Mouse (Mus musculus) liver, embryonic 15.5 days (tissue): Measurements from ENCODE around the gene Mbd5. TPM values are rescaled to one million over a fixed set of nuclear protein-coding genes. Genes with fewer than 3 reads are reported as not detected.

ENCODE experiments used
- ATAC-seq: fragments of 200-750 bp; cut with Nextera tagmentation; 2 replicates; pipeline ENCODE4 v1.8.0; 2017; ENCODE audit warnings: moderate number of reproducible peaks, mild to moderate bottlenecking, moderate library complexity; ENCODE audit not compliant: insufficient read depth
- H3K27ac ChIP-seq: fragments of 300-500 bp; sonication (generic); replicated peaks from 2 replicates; pipeline ENCODE4 v1.5.1; 2015; ENCODE audit warnings: mild to moderate bottlenecking, inconsistent platforms
- H3K27me3 ChIP-seq: fragments of 300-500 bp; sonication (generic); 2 replicates; pipeline ENCODE4 v1.6.1; 2015; ENCODE audit warnings: mild to moderate bottlenecking, inconsistent platforms
- H3K36me3 ChIP-seq: fragments of 300-500 bp; sonication (generic); replicated peaks from 2 replicates; pipeline ENCODE4 v1.6.1; 2015; ENCODE audit warnings: moderate library complexity, mild to moderate bottlenecking, inconsistent platforms
- H3K4me1 ChIP-seq: fragments of 300-500 bp; sonication (generic); replicated peaks from 2 replicates; pipeline ENCODE4 v1.6.1; 2015; ENCODE audit warnings: inconsistent platforms
- H3K4me2 ChIP-seq: fragments of 300-500 bp; sonication (generic); 2 replicates; pipeline ENCODE4 v1.6.1; 2015; ENCODE audit warnings: moderate library complexity, mild to moderate bottlenecking, inconsistent platforms
- H3K4me3 ChIP-seq: fragments of 300-500 bp; sonication (generic); replicated peaks from 2 replicates; pipeline ENCODE4 v1.5.1; 2015; ENCODE audit warnings: mild to moderate bottlenecking, inconsistent platforms
- H3K9ac ChIP-seq: fragments of 300-500 bp; sonication (generic); 2 replicates; pipeline ENCODE4 v1.6.1; 2015; ENCODE audit warnings: moderate library complexity, mild to moderate bottlenecking, inconsistent platforms
- H3K9me3 ChIP-seq: fragments of 300-500 bp; sonication (generic); replicated peaks from 2 replicates; pipeline ENCODE4 v1.6.1; 2016; ENCODE audit warnings: inconsistent platforms
- WGBS: fragments of 180-500 bp; shearing (Covaris S2); methylation state at CpG from one replicate; pipeline ENCODE4 v1.1.7; 2015; ENCODE audit warnings: mixed read lengths; ENCODE audit not compliant: insufficient replicate concordance; 5-methylcytosine and 5-hydroxymethylcytosine counted together
- polyA plus RNA-seq: library from polyadenylated mRNA; unstranded; fragments of >200 nt; fragmentation: Nextera tagmentation; extraction: Ambion mirVana; gene quantifications from 2 replicates; pipeline ENCODE4 v1.2.1, GENCODE M21; 2015

Mbd5 gene
- polyA plus RNA-seq, 1 experiment from 2014 or later, result 5.6 TPM

GRCm38 (mm10) chr2:49264092-49264491, 314.8 kb downstream of the Mbd5 start:
- 49% methylated on average over 2 of the region's 2 CpGs for WGBS
- Histone ChIP-seq H3K36me3 (no peaks in the 10 kb centered on the region), H3K9ac (no peak overlapping the region), H3K27me3 (no peaks in the 10 kb centered on the region), H3K27ac (no peak overlapping the region), H3K4me2 (no peak overlapping the region), H3K4me3 (no peak overlapping the region), H3K4me1 (no peaks in the 10 kb centered on the region), H3K9me3 (no peaks in the 10 kb centered on the region)
- no peak for ATAC-seq

- H3K4me3 ChIP-seq, result no peak overlapping the region
- WGBS, result 55% methylated on average over 11 of the region's 11 CpGs
- no peak overlapping the region for H3K4me2 ChIP-seq
- H3K4me1 ChIP-seq, result no peaks in the 10 kb centered on the region
- no peak overlapping the region for H3K9ac ChIP-seq
- H3K27me3 ChIP-seq, result no peaks in the 10 kb centered on the region
- no peaks in the 10 kb centered on the region for H3K9me3 ChIP-seq
- H3K27ac ChIP-seq, result no peak overlapping the region
- no peak for ATAC-seq
- no peaks in the 10 kb centered on the region for H3K36me3 ChIP-seq
These were observed 323.1 kb downstream of the Mbd5 start for GRCm38 (mm10) chr2:49272295-49272967.

- WGBS, result 50% methylated on average over 4 of the region's 4 CpGs
- H3K9me3 ChIP-seq, result no peaks in the 10 kb centered on the region
- ATAC-seq, result no peak
- H3K4me3 ChIP-seq, result no peak overlapping the region
- H3K9ac ChIP-seq, result no peak overlapping the region
- no peaks in the 10 kb centered on the region for H3K4me1 ChIP-seq
- no peak overlapping the region for H3K4me2 ChIP-seq
- H3K27ac ChIP-seq, result no peak overlapping the region
- H3K36me3 ChIP-seq, result no peaks in the 10 kb centered on the region
- H3K27me3 ChIP-seq, result no peaks in the 10 kb centered on the region
These were observed 326.9 kb downstream of the Mbd5 start for GRCm38 (mm10) chr2:49276017-49276722.

- Histone ChIP-seq H3K27ac (no peak overlapping the region), H3K27me3 (no peaks in the 10 kb centered on the region), H3K9me3 (no peaks in the 10 kb centered on the region), H3K36me3 (no peaks in the 10 kb centered on the region), H3K4me2 (no peak overlapping the region), H3K4me3 (no peak overlapping the region), H3K4me1 (no peaks in the 10 kb centered on the region), H3K9ac (no peak overlapping the region)
- no peak for ATAC-seq
These were observed 331.2 kb downstream of the Mbd5 start for GRCm38 (mm10) chr2:49280496-49280895.

- Histone ChIP-seq H3K27me3 (no peaks in the 10 kb centered on the region), H3K27ac (no peak overlapping the region), H3K4me2 (no peak overlapping the region), H3K4me1 (no peaks in the 10 kb centered on the region), H3K4me3 (no peak overlapping the region), H3K9ac (no peak overlapping the region), H3K9me3 (no peaks in the 10 kb centered on the region), H3K36me3 (no peaks in the 10 kb centered on the region)
- ATAC-seq, result no peak
These were observed 334.3 kb downstream of the Mbd5 start for GRCm38 (mm10) chr2:49283583-49283982.

GRCm38 (mm10) chr2:49286965-49287364, 337.7 kb downstream of the Mbd5 start:
- WGBS, result 36% methylated on average over 1 of the region's 1 CpGs
- H3K36me3 ChIP-seq, result no peaks in the 10 kb centered on the region
- no peaks in the 10 kb centered on the region for H3K27me3 ChIP-seq
- no peak overlapping the region for H3K4me2 ChIP-seq
- H3K9me3 ChIP-seq, result no peaks in the 10 kb centered on the region
- no peak for ATAC-seq
- no peaks in the 10 kb centered on the region for H3K4me1 ChIP-seq
- no peak overlapping the region for H3K4me3 ChIP-seq
- H3K27ac ChIP-seq, result no peak overlapping the region
- H3K9ac ChIP-seq, result no peak overlapping the region

- Histone ChIP-seq H3K4me1 (no peaks in the 10 kb centered on the region), H3K27ac (no peak overlapping the region), H3K27me3 (no peaks in the 10 kb centered on the region), H3K9ac (no peak overlapping the region), H3K4me2 (no peak overlapping the region), H3K4me3 (no peak overlapping the region), H3K36me3 (no peaks in the 10 kb centered on the region), H3K9me3 (no peaks in the 10 kb centered on the region)
- no peak for ATAC-seq
- WGBS, result 55% methylated on average over 2 of the region's 2 CpGs
These were observed 342.4 kb downstream of the Mbd5 start for GRCm38 (mm10) chr2:49291709-49292108.

- peak overlapping the region; percentile 56 for H3K4me2 ChIP-seq
- peak overlapping the region; percentile 48 for H3K4me3 ChIP-seq
- peak; percentile 40; the same call in 1 of the 2 replicates for ATAC-seq
These were observed 363.5 kb downstream of the Mbd5 start for GRCm38 (mm10) chr2:49312629-49313447.

GRCm38 (mm10) chr2:49333594-49333993, 384.3 kb downstream of the Mbd5 start:
- Histone ChIP-seq H3K4me1 (no peaks in the 10 kb centered on the region), H3K4me2 (no peak overlapping the region), H3K9me3 (no peaks in the 10 kb centered on the region), H3K9ac (no peak overlapping the region), H3K27me3 (no peaks in the 10 kb centered on the region), H3K4me3 (no peak overlapping the region), H3K36me3 (no peaks in the 10 kb centered on the region), H3K27ac (no peak overlapping the region)
- ATAC-seq, result no peak
- 60% methylated on average over 7 of the region's 7 CpGs for WGBS

More at GRCm38 (mm10) chr2:49312629-49313447, 363.5 kb downstream of the Mbd5 start:
- H3K4me1 ChIP-seq, result no peaks in the 10 kb centered on the region; the same call in 1 of the 2 replicates
- WGBS, result 29% methylated on average over 19 of the region's 19 CpGs
- H3K27me3 ChIP-seq, result no peaks in the 10 kb centered on the region
- no peaks in the 10 kb centered on the region for H3K9me3 ChIP-seq
- no peaks in the 10 kb centered on the region for H3K36me3 ChIP-seq
- no peak overlapping the region for H3K27ac ChIP-seq
- no peak overlapping the region for H3K9ac ChIP-seq

- no peak overlapping the region for H3K4me2 ChIP-seq
- ATAC-seq, result no peak
- H3K9me3 ChIP-seq, result no peaks in the 10 kb centered on the region
- H3K9ac ChIP-seq, result no peak overlapping the region
- H3K27ac ChIP-seq, result no peak overlapping the region
- WGBS, result 78% methylated on average over 9 of the region's 9 CpGs
- no peak overlapping the region for H3K4me3 ChIP-seq
- no peaks in the 10 kb centered on the region for H3K4me1 ChIP-seq
- no peaks in the 10 kb centered on the region for H3K27me3 ChIP-seq
- H3K36me3 ChIP-seq, result no peaks in the 10 kb centered on the region
These were observed 386.0 kb downstream of the Mbd5 start for GRCm38 (mm10) chr2:49335267-49335666.

GRCm38 (mm10) chr2:49344287-49344686, 395.0 kb downstream of the Mbd5 start:
- no peak overlapping the region for H3K27ac ChIP-seq
- WGBS, result 60% methylated on average over 2 of the region's 2 CpGs
- H3K9ac ChIP-seq, result no peak overlapping the region
- no peaks in the 10 kb centered on the region for H3K27me3 ChIP-seq
- H3K4me2 ChIP-seq, result no peak overlapping the region
- no peaks in the 10 kb centered on the region for H3K4me1 ChIP-seq
- H3K4me3 ChIP-seq, result no peak overlapping the region
- H3K36me3 ChIP-seq, result no peaks in the 10 kb centered on the region
- ATAC-seq, result no peak
- no peaks in the 10 kb centered on the region for H3K9me3 ChIP-seq
